ENCODE assay signal across 8 mouse cellular contexts in genomic region chr11:5063561-5064281, GRCm38 (mm10). TPM values are rescaled to one million over a fixed set of nuclear protein-coding genes. Genes with fewer than 3 reads are reported as not detected.
A peak's percentile ranks its signal among the peaks of the same experiment; 100 is the strongest.
DNase-seq lines count a peak whose midpoint lies in the region; ATAC-seq and TF ChIP-seq lines count a peak whose summit lies in the region.

No protein-coding gene starts in this region.

- no peak for TF ChIP-seq POLR2A in kidney, adult 2 months (IDR thresholded peaks at IDR 0.05; ENCODE audit: low read depth, low read length)

- WGBS in kidney, adult 2 months: 77% methylated on average over 31 of the region's 31 CpGs
- 60% methylated on average over 30 of the region's 31 CpGs for WGBS in forebrain, embryonic 11.5 days
- WGBS in intestine, postnatal 0 days: 58% methylated on average over 31 of the region's 31 CpGs
- 59% methylated on average over 31 of the region's 31 CpGs for WGBS in midbrain, postnatal 0 days

- no peak overlapping the region for H3K27ac ChIP-seq in kidney, adult 2 months (ENCODE audit: insufficient read depth, low read depth, low read length)
- H3K27ac ChIP-seq in ES-E14 (ENCODE audit: insufficient read depth, low read depth, low read length, poor library complexity, severe bottlenecking): no peak overlapping the region
- no peak overlapping the region for H3K27ac ChIP-seq in forebrain, embryonic 11.5 days (ENCODE audit: low read depth, low read length)
- H3K27ac ChIP-seq in intestine, postnatal 0 days (ENCODE audit: low read depth, low read length): no peak overlapping the region
- H3K27ac ChIP-seq in midbrain, postnatal 0 days (ENCODE audit: low read depth, low read length): no peak overlapping the region

- H3K36me3 ChIP-seq in kidney, adult 2 months (ENCODE audit: control insufficient read depth, insufficient read depth, low read length): no peaks in the 10 kb centered on the region
- peaks cover 23% of the 10 kb centered on the region for H3K36me3 ChIP-seq in ES-E14 (ENCODE audit: control insufficient read depth, insufficient read depth, low read length, poor library complexity, severe bottlenecking)
- peaks cover 5% of the 10 kb centered on the region for H3K36me3 ChIP-seq in forebrain, embryonic 11.5 days (ENCODE audit: control insufficient read depth, insufficient read depth, low read length)
- H3K36me3 ChIP-seq in intestine, postnatal 0 days (ENCODE audit: control insufficient read depth, insufficient read depth): peaks cover 13% of the 10 kb centered on the region; the same call in 1 of the 2 replicates
- peaks cover 15% of the 10 kb centered on the region for H3K36me3 ChIP-seq in midbrain, postnatal 0 days (ENCODE audit: insufficient read depth, low read length)

- H3K27me3 ChIP-seq in kidney, adult 2 months (replicated peaks; ENCODE audit: control insufficient read depth, insufficient read depth, low read length): no peaks in the 10 kb centered on the region
- H3K27me3 ChIP-seq in forebrain, embryonic 11.5 days (ENCODE audit: control insufficient read depth, insufficient read depth, low read length): peaks cover 59% of the 10 kb centered on the region
- H3K27me3 ChIP-seq in intestine, postnatal 0 days (replicated peaks; ENCODE audit: control insufficient read depth, insufficient read depth, low read length): peaks cover 19% of the 10 kb centered on the region
- H3K27me3 ChIP-seq in midbrain, postnatal 0 days (ENCODE audit: insufficient read depth, low read length): peaks cover 30% of the 10 kb centered on the region

- no peak for TF ChIP-seq CTCF in kidney, adult 2 months (conservative IDR thresholded peaks at IDR 0.05; ENCODE audit: insufficient read depth, insufficient read length, low read depth, low read length)
- no peak for TF ChIP-seq CTCF in intestine, postnatal 0 days (IDR thresholded peaks at IDR 0.05; ENCODE audit: low read depth)
- no peak for TF ChIP-seq CTCF in midbrain, postnatal 0 days (IDR thresholded peaks at IDR 0.05)

- H3K9ac ChIP-seq in ES-E14 (ENCODE audit: insufficient read depth, low read depth, low read length, poor library complexity, severe bottlenecking): peak overlapping the region; percentile 87
- peak overlapping the region; percentile 12; the same call in 1 of the 2 replicates for H3K9ac ChIP-seq in forebrain, embryonic 11.5 days (ENCODE audit: low read length)
- peak overlapping the region; percentile 34; the same call in 1 of the 2 replicates for H3K9ac ChIP-seq in intestine, postnatal 0 days (ENCODE audit: low read depth, low read length)
- H3K9ac ChIP-seq in midbrain, postnatal 0 days (replicated peaks; ENCODE audit: low read length, poor library complexity, severe bottlenecking): peak overlapping the region; percentile 68

- H3K4me1 ChIP-seq in kidney, adult 2 months (ENCODE audit: control insufficient read depth, insufficient read depth, low read length): peaks cover 21% of the 10 kb centered on the region
- peaks cover 7 to 36% of the 10 kb centered on the region in 2 experiments; a peak in 3 of 4 replicates for H3K4me1 ChIP-seq in ES-E14 (ENCODE audit: control insufficient read depth in 2 of 2, insufficient read depth in 2 of 2, low read length in 2 of 2, poor library complexity in 1 of 2)
- peaks cover 28% of the 10 kb centered on the region for H3K4me1 ChIP-seq in forebrain, embryonic 11.5 days (replicated peaks; ENCODE audit: control insufficient read depth, insufficient read depth, low read length)
- H3K4me1 ChIP-seq in intestine, postnatal 0 days (replicated peaks; ENCODE audit: control insufficient read depth, insufficient read depth, low read length): peaks cover 18% of the 10 kb centered on the region
- H3K4me1 ChIP-seq in midbrain, postnatal 0 days (ENCODE audit: insufficient read depth, low read length): peaks cover 15% of the 10 kb centered on the region; the same call in 1 of the 2 replicates

- in situ Hi-C loops in ES-E14 (cut with MboI; ENCODE audit: low sequenced_read_pairs in 2 of 2, unreplicated experiment in 2 of 2): no loop called here

- DNase-seq in kidney, adult 2 months: no peak
- no peak for DNase-seq in kidney, adult 8-10 months
- no peak for DNase-seq in ES-E14 (ENCODE audit: low read depth, low spot score)
- peak; percentile 64 for DNase-seq in forebrain, embryonic 11.5 days (ENCODE audit: low spot score)
- no peak for DNase-seq in midbrain, postnatal 0 days (ENCODE audit: low spot score)
- no peak for DNase-seq in Muller cell, postnatal 12 days (ENCODE audit: inconsistent ontology term)

- peak overlapping the region; percentile 82 for H3K4me2 ChIP-seq in forebrain, embryonic 11.5 days (ENCODE audit: low read depth, low read length, severe bottlenecking)
- peak overlapping the region; percentile 94 for H3K4me2 ChIP-seq in intestine, postnatal 0 days (replicated peaks; ENCODE audit: low read depth)
- H3K4me2 ChIP-seq in midbrain, postnatal 0 days (ENCODE audit: low read depth, low read length, poor library complexity, severe bottlenecking): peak overlapping the region; percentile 79

- peak overlapping the region; percentile 75; the same call in 1 of the 2 replicates for H3K4me3 ChIP-seq in kidney, adult 2 months (ENCODE audit: insufficient read depth, low read depth, low read length)
- H3K4me3 ChIP-seq in ES-E14 (ENCODE audit: insufficient read depth in 1 of 2, low read depth in 1 of 2, low read length in 2 of 2, poor library complexity in 1 of 2, severe bottlenecking in 1 of 2): peak overlapping the region; percentile 80 to 82; a peak in 3 of 4 replicates
- peak overlapping the region; percentile 55; the same call in 1 of the 2 replicates for H3K4me3 ChIP-seq in forebrain, embryonic 11.5 days (ENCODE audit: low read depth, low read length)
- H3K4me3 ChIP-seq in intestine, postnatal 0 days (ENCODE audit: low read depth, low read length): peak overlapping the region; percentile 71
- H3K4me3 ChIP-seq in midbrain, postnatal 0 days (ENCODE audit: low read depth, low read length): peak overlapping the region; percentile 73

- no peaks in the 10 kb centered on the region for H3K9me3 ChIP-seq in ES-E14 (ENCODE audit: control insufficient read depth, insufficient read depth, low read depth, low read length)
- H3K9me3 ChIP-seq in forebrain, embryonic 11.5 days (ENCODE audit: control insufficient read depth, low read length): no peaks in the 10 kb centered on the region
- H3K9me3 ChIP-seq in intestine, postnatal 0 days (ENCODE audit: control insufficient read depth): no peaks in the 10 kb centered on the region
- H3K9me3 ChIP-seq in midbrain, postnatal 0 days (ENCODE audit: low read length): no peaks in the 10 kb centered on the region

- no peak for ATAC-seq in forebrain, embryonic 11.5 days (replicated peaks; ENCODE audit: low FRiP score)
- ATAC-seq in intestine, postnatal 0 days: no peak
- ATAC-seq in midbrain, postnatal 0 days (ENCODE audit: low FRiP score): no peak
- no peak for ATAC-seq in erythroid progenitor cell, adult 5-6 weeks (replicated peaks; ENCODE audit: low FRiP score, poor library complexity, severe bottlenecking)

TF ChIP-seq in ES-E14, 5 proteins besides CTCF, POLR2A, EP300 and RAD21 (continues in another document):
- no peak for TF ChIP-seq ZC3H11A (IDR thresholded peaks at IDR 0.05; ENCODE audit: borderline replicate concordance, low read depth, low read length)
- no peak for TF ChIP-seq HCFC1 (IDR thresholded peaks at IDR 0.05; ENCODE audit: borderline replicate concordance, insufficient read depth, low read length)
- TF ChIP-seq ZNF384 (IDR thresholded peaks at IDR 0.05; ENCODE audit: low read depth, low read length): no peak

RNA-seq across cellular contexts. Expression of gene Gas2l1, which starts 1.4 kb away (rescaled TPM):
- 40.2 and 48.3 TPM in 2 replicates for polyA plus RNA-seq in kidney, adult 2 months (2012; rRNA removed)
- 32.7 and 40.9 TPM in 2 replicates for total RNA-seq in ES-E14 (2012; rRNA removed)
- 36.3 and 39.7 TPM in 2 replicates for polyA plus RNA-seq in forebrain, embryonic 11.5 days (2014; fragmentation: Nextera tagmentation; extraction: Ambion mirVana)
- 18.9 and 22.8 TPM in 2 replicates for polyA plus RNA-seq in intestine, postnatal 0 days (2015; fragmentation: Nextera tagmentation; extraction: Ambion mirVana)
- 33.8 and 43.8 TPM in 2 replicates for total RNA-seq in midbrain, postnatal 0 days (2014; rRNA removed)
- polyA plus RNA-seq in midbrain, postnatal 0 days (2015; fragmentation: Nextera tagmentation; extraction: Ambion mirVana): 17.6 and 18.5 TPM in 2 replicates
- 0.42 and 2.2 TPM in 2 replicates for total RNA-seq in erythroid progenitor cell, adult 5-6 weeks (2015; ENCODE audit: low replicate concordance)
- 1.7 TPM in 1 of 2 replicates, not detected in the other for total RNA-seq in erythroid progenitor cell, adult 5-6 weeks (2017; ENCODE audit: low replicate concordance)

RNA-seq across cellular contexts. Expression of gene Rasl10a, which starts 5.8 kb away (rescaled TPM):
- 1.1 and 1.3 TPM in 2 replicates for polyA plus RNA-seq in kidney, adult 2 months (2012; rRNA removed)
- total RNA-seq in ES-E14 (2012; rRNA removed): 1.5 TPM in 2 replicates
- polyA plus RNA-seq in forebrain, embryonic 11.5 days (2014; fragmentation: Nextera tagmentation; extraction: Ambion mirVana): 0.23 and 0.99 TPM in 2 replicates
- 0.93 and 1.2 TPM in 2 replicates for polyA plus RNA-seq in intestine, postnatal 0 days (2015; fragmentation: Nextera tagmentation; extraction: Ambion mirVana)
- 3.1 and 6.2 TPM in 2 replicates for total RNA-seq in midbrain, postnatal 0 days (2014; rRNA removed)
- polyA plus RNA-seq in midbrain, postnatal 0 days (2015; fragmentation: Nextera tagmentation; extraction: Ambion mirVana): 3.6 and 4.6 TPM in 2 replicates
- total RNA-seq in erythroid progenitor cell, adult 5-6 weeks (2015; ENCODE audit: low replicate concordance): not detected in 2 replicates
- 1.5 TPM in 1 of 2 replicates, not detected in the other for total RNA-seq in erythroid progenitor cell, adult 5-6 weeks (2017; ENCODE audit: low replicate concordance)

RNA-seq across cellular contexts. Expression of gene Rhbdd3, which starts 35.0 kb away (rescaled TPM):
- polyA plus RNA-seq in kidney, adult 2 months (2012; rRNA removed): 26.4 and 35.6 TPM in 2 replicates
- total RNA-seq in ES-E14 (2012; rRNA removed): 33.9 and 40.5 TPM in 2 replicates
- polyA plus RNA-seq in forebrain, embryonic 11.5 days (2014; fragmentation: Nextera tagmentation; extraction: Ambion mirVana): 26.5 and 34.4 TPM in 2 replicates
- 17.1 and 17.5 TPM in 2 replicates for polyA plus RNA-seq in intestine, postnatal 0 days (2015; fragmentation: Nextera tagmentation; extraction: Ambion mirVana)
- total RNA-seq in midbrain, postnatal 0 days (2014; rRNA removed): 48.0 and 67.1 TPM in 2 replicates
- 50.4 and 54.6 TPM in 2 replicates for polyA plus RNA-seq in midbrain, postnatal 0 days (2015; fragmentation: Nextera tagmentation; extraction: Ambion mirVana)
- 2.2 and 23.5 TPM in 2 replicates for total RNA-seq in erythroid progenitor cell, adult 5-6 weeks (2015; ENCODE audit: low replicate concordance)
- total RNA-seq in erythroid progenitor cell, adult 5-6 weeks (2017; ENCODE audit: low replicate concordance): 3.6 and 4.6 TPM in 2 replicates

RNA-seq across cellular contexts. Expression of gene Ewsr1, which starts 35.3 kb away (rescaled TPM):
- 204 and 218 TPM in 2 replicates for polyA plus RNA-seq in kidney, adult 2 months (2012; rRNA removed)
- 396 and 421 TPM in 2 replicates for total RNA-seq in ES-E14 (2012; rRNA removed)
- 509 and 539 TPM in 2 replicates for polyA plus RNA-seq in forebrain, embryonic 11.5 days (2014; fragmentation: Nextera tagmentation; extraction: Ambion mirVana)
- polyA plus RNA-seq in intestine, postnatal 0 days (2015; fragmentation: Nextera tagmentation; extraction: Ambion mirVana): 185 and 196 TPM in 2 replicates
- 315 and 338 TPM in 2 replicates for total RNA-seq in midbrain, postnatal 0 days (2014; rRNA removed)
- polyA plus RNA-seq in midbrain, postnatal 0 days (2015; fragmentation: Nextera tagmentation; extraction: Ambion mirVana): 353 and 371 TPM in 2 replicates
- total RNA-seq in erythroid progenitor cell, adult 5-6 weeks (2015; ENCODE audit: low replicate concordance): 242 and 276 TPM in 2 replicates
- 439 and 531 TPM in 2 replicates for total RNA-seq in erythroid progenitor cell, adult 5-6 weeks (2017; ENCODE audit: low replicate concordance)

Comparison
In these comparisons a context has a peak if more than half of its experiments do, and no peak if none do; other contexts are left out.
1. H3K9ac ChIP-seq: peak in every context shown above with its lines; median percentile 87 in ES-E14; 68 in midbrain, postnatal 0 days; 34 in intestine, postnatal 0 days; 12 in forebrain, embryonic 11.5 days.